Mouse (Mus musculus): ENCODE results near the gene Gm20662. TPM values are rescaled to one million over a fixed set of nuclear protein-coding genes. Genes with fewer than 3 reads are reported as not detected.

Gene Gm20662
- polyA plus RNA-seq, 1 experiment from 2014 or later = 0.90 TPM

DNA sequence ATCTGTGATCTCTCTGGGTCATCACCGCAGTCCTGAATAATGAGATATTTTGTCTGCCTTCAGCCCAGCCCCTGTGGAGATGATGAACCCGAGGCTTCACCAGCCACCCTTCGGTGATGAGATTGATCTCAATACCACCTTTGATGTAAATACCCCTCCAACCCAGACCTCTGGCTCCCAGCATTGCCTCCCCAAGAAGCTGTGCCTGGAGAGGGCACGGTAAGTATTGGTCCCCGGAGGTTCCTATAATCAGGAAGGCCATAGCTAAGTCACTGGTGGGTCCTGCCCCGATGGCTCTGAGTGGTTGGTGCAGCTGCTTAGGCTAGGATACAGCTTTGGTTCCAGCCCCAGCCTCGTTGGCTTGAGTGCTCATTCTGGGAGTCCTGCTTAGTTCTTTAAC lies 27.6 kb upstream of the Gm20662 start:
- peaks cover 9% of the 10 kb centered on the region for H3K36me3 ChIP-seq (ENCODE audit: control insufficient read depth, insufficient read depth, low read length)
- ATAC-seq (replicated peaks; ENCODE audit: insufficient number of reproducible peaks, low FRiP score, low TSS enrichment) = no peak

DNA sequence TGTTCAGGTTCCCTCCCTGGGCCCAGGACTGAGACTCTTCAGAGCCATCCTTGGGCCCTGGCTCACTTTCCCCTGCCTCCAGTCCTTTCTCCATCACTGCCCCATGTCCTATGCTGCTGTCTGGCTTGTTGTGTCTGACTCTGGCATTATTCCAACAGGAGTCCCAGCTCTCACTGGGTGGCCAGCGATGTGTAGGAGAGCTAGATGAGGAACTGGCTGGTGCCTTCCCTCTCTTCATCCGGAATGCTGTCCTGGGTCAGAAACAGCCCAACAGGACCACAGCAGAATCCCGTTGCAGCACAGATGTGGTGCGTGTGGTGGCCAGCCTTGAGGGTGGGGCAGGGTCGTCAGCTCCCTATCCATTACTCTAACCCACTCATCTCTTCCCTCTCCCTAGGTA lies 25.8 kb upstream of the Gm20662 start:
- peaks cover 9% of the 10 kb centered on the region for H3K36me3 ChIP-seq (ENCODE audit: control insufficient read depth, insufficient read depth, low read length)
- H3K4me1 ChIP-seq (ENCODE audit: control insufficient read depth, insufficient read depth, low read length) = peaks cover 25% of the 10 kb centered on the region
- 89% methylated on average over 5 of the region's 5 CpGs for WGBS (ENCODE audit: insufficient replicate concordance)
- no peak overlapping the region for H3K9ac ChIP-seq (ENCODE audit: low read depth, low read length)
- no peak overlapping the region for H3K4me2 ChIP-seq
- no peak overlapping the region for H3K4me3 ChIP-seq (ENCODE audit: low read depth, low read length)
- no peaks in the 10 kb centered on the region for H3K9me3 ChIP-seq (replicated peaks; ENCODE audit: control insufficient read depth, low read length)
- H3K27me3 ChIP-seq (ENCODE audit: control insufficient read depth, insufficient read depth, low read length) = no peaks in the 10 kb centered on the region
- no peak for ATAC-seq (replicated peaks; ENCODE audit: insufficient number of reproducible peaks, low FRiP score, low TSS enrichment)
- H3K27ac ChIP-seq (ENCODE audit: low read depth, low read length) = peak overlapping the region; percentile 97; the same call in 1 of the 2 replicates

More for the DNA sequence above, 27.6 kb upstream of the Gm20662 start:
- Histone ChIP-seq H3K4me2 (no peak overlapping the region), H3K27me3 (ENCODE audit: control insufficient read depth, insufficient read depth, low read length) (no peaks in the 10 kb centered on the region), H3K4me1 (ENCODE audit: control insufficient read depth, insufficient read depth, low read length) (peaks cover 23% of the 10 kb centered on the region), H3K27ac (ENCODE audit: low read depth, low read length) (no peak overlapping the region), H3K4me3 (ENCODE audit: low read depth, low read length) (no peak overlapping the region), H3K9ac (ENCODE audit: low read depth, low read length) (no peak overlapping the region), H3K9me3 (replicated peaks; ENCODE audit: control insufficient read depth, low read length) (no peaks in the 10 kb centered on the region)
- WGBS (ENCODE audit: insufficient replicate concordance) = 86% methylated on average over 7 of the region's 7 CpGs

DNA sequence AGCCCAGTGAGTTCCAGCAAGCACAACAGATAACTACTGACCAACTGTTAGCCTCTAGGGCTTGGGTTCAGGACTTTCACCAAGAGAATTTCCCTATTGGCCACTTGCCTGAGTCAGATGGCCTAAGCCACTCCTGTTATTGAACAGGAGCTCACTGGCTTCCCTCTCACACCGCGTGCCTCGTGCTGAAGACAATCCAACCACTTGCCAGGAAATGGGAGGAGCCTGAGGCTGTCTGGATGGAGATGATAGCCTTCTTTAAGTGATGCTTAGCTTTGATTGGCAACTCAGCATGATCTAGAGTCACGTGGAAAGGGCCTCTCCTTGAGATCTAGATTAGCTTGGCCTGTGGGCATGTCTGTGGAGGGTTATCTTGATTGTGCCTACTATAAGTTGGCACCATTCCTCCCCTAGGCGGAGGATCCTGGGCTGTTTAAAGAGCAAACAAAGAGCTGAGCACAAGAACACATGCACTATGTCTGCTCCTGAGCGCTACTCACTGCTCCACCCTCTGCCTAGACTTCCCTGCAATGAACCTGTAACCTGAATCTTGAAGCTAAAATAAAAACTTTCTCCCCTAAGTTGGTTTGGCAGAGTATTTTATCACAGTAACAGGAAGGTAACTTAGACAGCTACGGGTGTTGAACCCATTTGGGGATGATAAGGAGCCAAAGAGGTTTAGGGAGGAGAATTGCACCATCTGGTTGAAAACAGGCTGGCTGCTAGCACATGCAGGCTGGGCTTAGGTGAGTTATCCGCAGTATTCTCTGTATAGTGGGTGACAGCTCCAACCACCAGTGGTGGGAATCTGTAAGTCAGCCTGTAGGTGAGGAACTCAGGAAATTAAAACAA lies 24.2 kb upstream of the Gm20662 start:
- Histone ChIP-seq H3K4me1 (ENCODE audit: control insufficient read depth, insufficient read depth, low read length) (peaks cover 38% of the 10 kb centered on the region), H3K27me3 (ENCODE audit: control insufficient read depth, insufficient read depth, low read length) (no peaks in the 10 kb centered on the region), H3K4me2 (0 out of 2 replicates have a peak overlapping the region, but pooled peaks have one; percentile 3), H3K4me3 (ENCODE audit: low read depth, low read length) (no peak overlapping the region), H3K36me3 (ENCODE audit: control insufficient read depth, insufficient read depth, low read length) (peaks cover 9% of the 10 kb centered on the region), H3K27ac (ENCODE audit: low read depth, low read length) (peak overlapping the region; percentile 97), H3K9me3 (replicated peaks; ENCODE audit: control insufficient read depth, low read length) (no peaks in the 10 kb centered on the region), H3K9ac (ENCODE audit: low read depth, low read length) (no peak overlapping the region)
- WGBS (ENCODE audit: insufficient replicate concordance) = 49% methylated on average over 8 of the region's 8 CpGs
- ATAC-seq (replicated peaks; ENCODE audit: insufficient number of reproducible peaks, low FRiP score, low TSS enrichment) = peak; percentile 82

DNA sequence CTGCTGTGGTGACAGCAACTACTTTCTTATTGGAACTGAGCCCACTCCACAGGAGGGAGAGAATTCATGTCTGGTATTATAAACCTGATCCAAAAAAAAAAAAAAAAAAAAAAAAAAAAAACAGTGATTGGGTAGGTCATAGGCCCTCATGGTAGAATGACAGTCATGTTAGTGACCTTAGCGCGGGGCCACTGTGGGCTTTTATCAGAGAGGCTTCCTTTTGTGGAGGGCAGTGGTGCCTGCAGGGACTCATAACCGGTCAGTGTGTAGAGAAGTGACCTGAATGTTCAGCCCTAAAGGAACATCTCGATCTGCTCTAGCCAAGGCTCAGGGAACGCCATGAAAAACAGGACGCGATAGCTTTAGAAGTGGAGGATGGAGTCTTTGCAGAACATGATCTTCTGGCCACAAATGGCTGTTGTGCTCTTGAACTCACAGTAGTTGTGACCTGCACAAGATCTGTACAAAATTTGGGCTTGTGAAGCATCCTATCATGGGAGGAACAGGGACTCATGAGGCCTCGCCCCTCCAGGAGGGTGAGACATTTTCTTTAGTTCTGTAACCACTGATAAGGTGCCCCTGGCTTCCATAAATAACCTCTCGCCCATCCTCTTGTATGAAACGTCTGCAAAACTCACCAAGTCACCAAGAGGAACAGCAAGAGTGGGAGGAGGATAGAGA lies 21.5 kb upstream of the Gm20662 start:
- Histone ChIP-seq H3K9ac (ENCODE audit: low read depth, low read length) (peak overlapping the region; percentile 48), H3K27me3 (ENCODE audit: control insufficient read depth, insufficient read depth, low read length) (no peaks in the 10 kb centered on the region), H3K9me3 (replicated peaks; ENCODE audit: control insufficient read depth, low read length) (no peaks in the 10 kb centered on the region), H3K4me2 (peak overlapping the region; percentile 73), H3K4me1 (ENCODE audit: control insufficient read depth, insufficient read depth, low read length) (peaks cover 47% of the 10 kb centered on the region), H3K27ac (ENCODE audit: low read depth, low read length) (peak overlapping the region; percentile 97), H3K4me3 (ENCODE audit: low read depth, low read length) (no peak overlapping the region), H3K36me3 (ENCODE audit: control insufficient read depth, insufficient read depth, low read length) (peaks cover 7% of the 10 kb centered on the region)
- WGBS (ENCODE audit: insufficient replicate concordance) = 41% methylated on average over 10 of the region's 10 CpGs
- ATAC-seq (replicated peaks; ENCODE audit: insufficient number of reproducible peaks, low FRiP score, low TSS enrichment) = no peak; the same call in 1 of the 2 replicates

DNA sequence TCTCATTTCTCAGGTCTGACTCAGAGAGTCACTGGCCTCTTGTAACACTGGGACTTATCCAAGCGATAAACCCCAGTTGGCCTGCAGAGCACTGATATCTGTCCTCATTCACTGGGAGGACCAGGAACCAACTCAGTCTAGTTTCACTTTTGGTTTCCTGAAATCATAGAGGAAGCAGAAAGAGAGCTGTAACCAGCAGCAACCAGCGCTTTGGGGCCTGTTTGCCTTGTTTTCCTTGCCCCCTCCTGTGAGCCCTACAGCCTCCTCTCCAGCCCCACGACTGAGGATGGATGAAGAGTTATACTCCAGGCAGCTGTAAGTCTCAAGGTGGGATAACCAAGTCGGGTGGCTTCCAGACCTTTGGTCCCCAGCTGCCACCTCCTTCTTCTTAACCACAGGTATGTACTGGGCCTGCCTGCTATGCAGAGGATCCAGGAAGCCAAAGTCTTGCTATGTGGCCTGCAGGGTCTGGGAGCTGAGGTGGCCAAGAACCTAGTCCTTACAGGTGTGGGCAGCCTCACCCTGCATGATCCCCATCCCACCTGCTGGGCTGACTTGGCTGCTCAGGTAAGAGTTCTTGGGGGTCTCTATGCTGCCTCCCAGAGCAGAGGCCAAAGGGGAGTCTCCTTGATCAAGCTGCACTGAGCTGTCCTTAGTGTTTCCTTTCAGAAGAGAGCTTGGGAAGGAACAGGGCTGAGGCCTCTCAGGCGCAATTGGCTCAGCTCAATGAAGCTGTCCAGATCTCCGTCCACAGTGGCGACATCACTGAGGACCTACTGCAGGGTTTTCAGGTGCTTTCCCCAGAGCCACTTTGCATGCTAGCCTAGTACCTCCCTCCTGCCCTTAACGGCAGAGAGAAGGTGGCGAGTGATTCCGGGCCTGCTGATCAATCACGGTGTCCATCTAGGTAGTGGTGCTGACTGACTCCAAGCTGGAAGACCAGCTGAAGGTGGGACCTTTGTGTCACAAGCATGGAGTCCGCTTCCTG lies 20.5 kb upstream of the Gm20662 start, which contains the start of gene Uba7:
Gene Uba7 (plus strand): TSS at position 107 of the 988 bp plus-strand sequence.
- peak within 1 kb of the TSS; percentile 47 for H3K4me3 ChIP-seq (ENCODE audit: low read depth, low read length)
- no peaks in the 10 kb centered on the region for H3K27me3 ChIP-seq (ENCODE audit: control insufficient read depth, insufficient read depth, low read length)
- 44% methylated on average over 12 of the region's 12 CpGs for WGBS (ENCODE audit: insufficient replicate concordance)
- H3K36me3 ChIP-seq (ENCODE audit: control insufficient read depth, insufficient read depth, low read length) = peaks cover 9% of the 10 kb centered on the region
- peak within 1 kb of the TSS; percentile 77 for H3K9ac ChIP-seq (ENCODE audit: low read depth, low read length)
- H3K27ac ChIP-seq (ENCODE audit: low read depth, low read length) = peak within 1 kb of the TSS; percentile 97
- H3K4me1 ChIP-seq (ENCODE audit: control insufficient read depth, insufficient read depth, low read length) = peaks cover 57% of the 10 kb centered on the region
- H3K9me3 ChIP-seq (replicated peaks; ENCODE audit: control insufficient read depth, low read length) = no peaks in the 10 kb centered on the region
- ATAC-seq (replicated peaks; ENCODE audit: insufficient number of reproducible peaks, low FRiP score, low TSS enrichment) = peak; percentile 72
- H3K4me2 ChIP-seq = peak within 1 kb of the TSS; percentile 73

DNA sequence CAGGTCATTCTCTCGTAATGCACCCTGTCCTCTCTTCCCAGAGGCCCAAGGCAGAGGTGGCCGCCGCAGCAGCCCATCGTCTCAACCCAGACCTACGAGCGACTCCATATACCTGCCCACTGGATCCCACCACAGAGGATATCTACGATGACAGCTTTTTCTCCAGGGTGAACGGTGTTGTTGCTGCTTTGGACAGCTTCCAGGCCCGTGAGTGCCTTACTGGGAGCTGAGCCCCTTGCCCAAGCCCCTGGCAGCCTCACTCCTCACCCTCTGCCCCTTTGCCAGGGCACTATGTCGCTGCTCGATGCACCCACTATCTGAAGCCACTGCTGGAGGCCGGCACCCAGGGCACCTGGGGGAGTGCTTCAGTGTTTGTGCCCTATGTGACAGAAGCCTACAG lies 17.3 kb upstream of the Gm20662 start:
- peaks cover 7% of the 10 kb centered on the region; the same call in 1 of the 2 replicates for H3K36me3 ChIP-seq (ENCODE audit: control insufficient read depth, insufficient read depth, low read length)
- no peak overlapping the region for H3K4me2 ChIP-seq
- no peak overlapping the region for H3K27ac ChIP-seq (ENCODE audit: low read depth, low read length)
- no peaks in the 10 kb centered on the region for H3K9me3 ChIP-seq (replicated peaks; ENCODE audit: control insufficient read depth, low read length)
- ATAC-seq (replicated peaks; ENCODE audit: insufficient number of reproducible peaks, low FRiP score, low TSS enrichment) = no peak
- H3K4me3 ChIP-seq (ENCODE audit: low read depth, low read length) = no peak overlapping the region
- WGBS (ENCODE audit: insufficient replicate concordance) = 85% methylated on average over 12 of the region's 12 CpGs
- H3K4me1 ChIP-seq (ENCODE audit: control insufficient read depth, insufficient read depth, low read length) = peaks cover 73% of the 10 kb centered on the region
- H3K27me3 ChIP-seq (ENCODE audit: control insufficient read depth, insufficient read depth, low read length) = no peaks in the 10 kb centered on the region
- no peak overlapping the region for H3K9ac ChIP-seq (ENCODE audit: low read depth, low read length)

DNA sequence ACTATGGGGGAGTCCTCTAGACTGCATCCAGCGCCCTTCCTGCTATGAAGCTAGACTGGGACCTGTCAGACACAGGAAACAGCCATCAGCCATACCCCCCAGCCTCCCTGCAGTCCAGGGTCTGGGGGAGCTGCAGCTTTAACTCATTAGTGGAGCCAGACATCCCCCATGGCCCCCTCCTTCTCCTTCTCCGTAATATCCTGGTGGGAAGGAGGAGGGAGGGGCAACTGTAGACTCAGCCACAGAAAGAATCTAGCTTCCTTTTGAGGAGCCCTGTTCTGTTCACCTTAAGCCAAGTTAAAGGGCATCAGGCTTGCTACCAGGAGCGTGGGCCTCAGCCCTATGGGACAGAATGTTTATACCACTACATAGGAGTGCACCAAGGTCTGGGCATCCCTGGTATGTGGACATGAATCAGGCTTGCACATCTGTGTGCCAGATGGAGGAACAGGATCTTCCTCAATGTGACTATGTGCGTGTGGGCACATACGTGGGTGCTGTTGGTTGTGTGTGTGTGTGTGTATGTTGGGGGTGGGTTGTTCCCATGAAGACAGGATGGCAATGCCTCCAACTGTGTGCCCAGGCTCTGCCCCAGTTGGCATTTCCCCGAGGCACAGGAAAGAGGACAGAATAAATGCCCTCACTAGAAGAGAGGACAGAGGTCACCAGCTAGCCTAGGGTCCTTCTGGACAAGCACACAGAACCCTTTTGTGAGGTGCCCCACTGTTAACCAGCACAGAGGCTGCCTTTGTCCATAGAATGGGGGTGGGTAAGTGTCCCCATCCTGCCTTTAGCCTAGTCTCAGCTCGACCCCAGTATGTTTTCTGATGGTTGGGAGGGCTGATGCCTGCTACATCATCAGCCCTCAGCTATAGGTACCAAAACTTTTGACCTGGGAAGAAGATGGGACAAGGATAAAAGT lies 14.2 kb upstream of the Gm20662 start:
- H3K4me2 ChIP-seq = peak overlapping the region; percentile 67
- no peak; the same call in 1 of the 2 replicates for ATAC-seq (replicated peaks; ENCODE audit: insufficient number of reproducible peaks, low FRiP score, low TSS enrichment)
- 38% methylated on average over 7 of the region's 7 CpGs for WGBS (ENCODE audit: insufficient replicate concordance)

More for the DNA sequence above, 14.2 kb upstream of the Gm20662 start:
- no peaks in the 10 kb centered on the region for H3K9me3 ChIP-seq (replicated peaks; ENCODE audit: control insufficient read depth, low read length)
- peaks cover 7% of the 10 kb centered on the region; the same call in 1 of the 2 replicates for H3K36me3 ChIP-seq (ENCODE audit: control insufficient read depth, insufficient read depth, low read length)
- peak overlapping the region; percentile 59 for H3K4me3 ChIP-seq (ENCODE audit: low read depth, low read length)
- peak overlapping the region; percentile 100 for H3K27ac ChIP-seq (ENCODE audit: low read depth, low read length)
- peak overlapping the region; percentile 86 for H3K9ac ChIP-seq (ENCODE audit: low read depth, low read length)
- peaks cover 69% of the 10 kb centered on the region for H3K4me1 ChIP-seq (ENCODE audit: control insufficient read depth, insufficient read depth, low read length)
- H3K27me3 ChIP-seq (ENCODE audit: control insufficient read depth, insufficient read depth, low read length) = no peaks in the 10 kb centered on the region
